Mouse (Mus musculus): Measurements from ENCODE around the gene Ppia.
"Not testable (repeated sequence)": the region's sequence is repeated elsewhere in the genome, so short reads cannot be mapped to it uniquely, and the experiment has no call there.

Gene Ppia

GRCm38 (mm10) chr11:6414751-6415550 is at the start of gene Ppia:
TSS of gene Ppia (plus strand) at chr11:6415443.
- DNase-seq: peak in 1 of 2 experiments; percentile 29

- peak; percentile 78 to 86 for DNase-seq
Measured at GRCm38 (mm10) chr11:6365885-6366284, 49.4 kb upstream of the Ppia start.

GRCm38 (mm10) chr11:6366434-6366833 is 48.8 kb upstream of the Ppia start:
- no peak for DNase-seq

GRCm38 (mm10) chr11:6367156-6367555 is 48.1 kb upstream of the Ppia start:
- no peak for DNase-seq

DNA sequence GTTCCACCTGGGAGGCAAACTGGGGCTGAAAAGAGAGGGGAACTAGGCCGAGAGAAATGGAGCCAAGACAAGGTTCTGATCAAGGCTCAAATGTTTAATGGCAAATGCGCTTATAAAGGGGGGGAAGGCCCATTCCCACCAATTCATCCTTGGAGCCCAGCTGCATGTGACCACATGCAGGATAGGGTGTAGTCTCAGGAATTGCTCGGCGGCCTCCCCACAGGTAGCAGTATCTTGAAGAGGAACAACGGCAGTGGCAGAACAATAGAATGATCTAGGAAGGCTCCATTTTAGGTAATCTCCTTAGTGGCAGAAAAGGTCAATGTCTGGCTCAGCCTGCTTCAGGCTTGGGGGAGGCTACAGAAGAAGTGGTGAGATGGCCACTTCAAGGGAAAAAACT is 47.3 kb upstream of the Ppia start:
- DNase-seq: not testable (repeated sequence)

DNA sequence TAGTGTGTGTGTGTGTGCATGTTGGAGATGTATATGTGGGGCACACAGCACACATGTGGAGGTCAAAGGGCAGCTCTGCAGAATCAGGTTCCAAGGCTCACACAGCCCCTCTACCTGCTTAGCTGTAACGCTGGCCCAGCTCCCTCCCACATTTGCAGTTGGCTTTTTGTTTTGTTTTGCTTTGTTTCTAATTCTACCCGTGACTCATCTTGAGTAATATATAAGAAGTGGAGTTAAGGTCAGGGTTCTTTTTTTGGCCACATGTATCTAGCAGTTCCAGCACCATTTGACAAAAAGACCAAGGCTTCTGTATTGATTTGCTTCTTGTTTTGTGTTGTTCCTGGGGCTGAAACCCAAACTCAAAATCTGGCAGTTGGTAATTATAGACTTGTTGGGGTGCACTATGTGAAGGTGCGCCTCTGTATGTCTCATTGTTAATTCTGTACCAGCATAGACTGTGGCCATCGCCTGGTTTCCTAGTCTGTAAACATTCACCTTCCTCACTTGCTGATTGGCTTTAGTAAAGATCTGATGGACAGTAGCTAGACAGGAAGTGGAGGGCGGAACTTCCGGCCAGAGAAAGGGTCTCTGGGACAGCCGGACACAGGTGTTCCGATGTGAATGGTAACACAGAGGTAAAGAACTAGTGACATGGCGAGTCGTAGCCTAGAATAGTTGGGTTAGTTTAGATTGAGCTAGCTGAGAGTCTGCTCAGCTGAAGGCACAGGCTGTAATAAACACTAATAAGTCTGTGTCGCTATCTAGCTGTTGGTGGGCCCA is 43.7 kb upstream of the Ppia start:
- no peak for DNase-seq

GRCm38 (mm10) chr11:6372784-6373183 is 42.5 kb upstream of the Ppia start:
- no peak for DNase-seq

- no peak for DNase-seq
Measured at GRCm38 (mm10) chr11:6380916-6381315, 34.3 kb upstream of the Ppia start.

GRCm38 (mm10) chr11:6388126-6388725 is 27.0 kb upstream of the Ppia start:
- DNase-seq: no peak

GRCm38 (mm10) chr11:6388726-6389413 is 26.4 kb upstream of the Ppia start, which contains the start of gene Zmiz2:
TSS of gene Zmiz2 (plus strand) at chr11:6389074.
- peak; percentile 97 to 98 for DNase-seq

DNA sequence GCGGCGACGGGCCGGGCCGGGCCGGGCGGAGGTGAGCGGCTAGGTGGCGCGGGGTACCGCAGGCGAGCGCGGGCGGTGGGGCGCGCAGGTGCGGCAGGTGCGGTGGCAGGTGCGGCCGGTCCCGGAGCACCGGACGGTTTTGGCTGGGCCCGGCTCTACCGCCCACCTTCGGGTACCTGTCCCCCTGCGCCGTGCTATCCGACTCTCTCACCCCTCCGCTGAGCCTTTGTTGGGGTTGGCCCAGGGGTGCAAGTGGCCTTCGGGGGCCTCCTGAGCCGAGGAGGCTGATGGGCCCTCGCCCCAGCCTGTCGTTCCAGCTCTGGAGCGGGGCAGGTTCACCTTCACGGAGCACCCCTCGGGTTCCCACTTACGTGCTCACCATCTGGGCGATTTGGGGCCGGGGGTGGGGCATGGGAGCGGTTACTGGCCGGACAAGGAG is 25.7 kb upstream of the Ppia start:
- peak in 1 of 2 experiments; percentile 37 for DNase-seq

GRCm38 (mm10) chr11:6390376-6391053 is 24.7 kb upstream of the Ppia start:
- no peak for DNase-seq

DNA sequence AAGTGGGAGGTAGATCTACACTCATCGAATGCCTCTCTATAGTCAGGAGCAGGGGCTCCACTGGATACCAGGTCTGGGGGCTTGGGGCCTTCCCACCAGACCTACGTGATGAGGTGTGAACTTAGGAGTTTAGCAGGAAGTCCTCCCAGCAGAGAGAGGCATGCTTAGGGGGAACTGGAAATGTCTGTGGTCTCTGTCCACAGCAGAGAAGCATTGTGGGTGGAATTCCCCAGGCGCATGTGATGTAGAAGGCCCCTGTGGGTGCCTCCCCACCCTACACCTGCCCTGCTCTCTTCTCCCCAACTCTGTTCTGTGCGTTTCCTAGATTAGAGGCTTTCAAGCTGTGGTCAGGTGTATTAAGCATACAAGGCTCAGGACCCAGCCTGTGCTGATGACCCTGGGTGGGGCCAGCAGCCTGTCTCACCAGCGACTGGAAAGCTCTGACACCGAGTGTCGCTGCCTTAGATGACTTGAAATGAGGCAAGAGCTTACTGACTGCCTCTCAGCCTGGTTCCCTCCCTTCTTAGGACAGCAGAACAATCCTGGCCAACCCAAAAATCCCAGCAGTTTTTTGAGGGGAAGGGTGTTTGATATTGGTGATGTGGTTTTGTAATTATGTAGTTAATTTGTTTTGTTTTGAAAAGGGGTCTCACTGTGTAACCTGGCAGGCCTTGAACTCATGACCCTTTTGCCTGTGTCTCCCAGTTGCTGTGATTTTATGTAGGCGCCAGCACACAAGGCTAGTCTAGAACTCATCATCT is 23.5 kb upstream of the Ppia start:
- DNase-seq: no peak

DNA sequence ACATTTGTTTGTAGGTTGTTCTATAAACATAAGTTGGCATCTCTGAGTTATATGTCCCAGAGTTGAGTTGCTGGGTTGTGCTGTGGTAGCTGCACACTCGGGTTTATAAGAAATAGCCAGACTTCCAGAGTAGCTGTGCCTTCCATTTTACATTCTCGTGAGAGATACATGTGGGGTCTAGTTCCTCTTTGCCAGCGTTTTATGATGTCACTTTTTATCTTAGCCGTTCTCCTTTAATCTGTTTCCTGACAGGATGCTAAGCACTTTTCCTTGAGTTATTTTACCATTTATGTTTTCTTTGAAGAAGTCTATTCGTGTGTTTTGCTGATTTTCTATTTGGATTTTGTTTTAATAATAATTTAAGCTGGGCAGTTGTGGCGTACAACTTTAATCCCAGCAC is 22.4 kb upstream of the Ppia start:
- no peak for DNase-seq

- DNase-seq: no peak
Measured at GRCm38 (mm10) chr11:6393866-6394265, 21.4 kb upstream of the Ppia start.

DNA sequence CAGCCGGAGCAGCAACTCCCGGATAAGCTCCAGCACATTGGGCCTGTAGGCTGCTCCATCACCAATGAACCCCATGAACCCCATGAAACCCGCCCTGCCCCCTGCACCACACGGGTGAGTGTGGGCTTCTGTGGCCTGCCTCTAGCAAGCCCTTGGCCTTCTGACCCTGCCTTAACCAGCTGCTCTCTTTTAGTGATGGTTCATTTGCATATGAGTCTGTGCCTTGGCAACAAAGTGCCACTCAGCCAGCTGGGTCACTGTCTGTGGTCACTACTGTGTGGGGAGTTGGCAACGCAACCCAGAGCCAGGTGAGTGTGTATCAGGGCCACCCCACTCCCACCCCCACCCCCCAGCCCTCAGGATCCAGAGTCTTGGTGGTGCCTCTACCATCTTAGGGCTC is 19.7 kb upstream of the Ppia start:
- no peak for DNase-seq

GRCm38 (mm10) chr11:6398141-6398540 is 17.1 kb upstream of the Ppia start:
- DNase-seq: no peak

DNA sequence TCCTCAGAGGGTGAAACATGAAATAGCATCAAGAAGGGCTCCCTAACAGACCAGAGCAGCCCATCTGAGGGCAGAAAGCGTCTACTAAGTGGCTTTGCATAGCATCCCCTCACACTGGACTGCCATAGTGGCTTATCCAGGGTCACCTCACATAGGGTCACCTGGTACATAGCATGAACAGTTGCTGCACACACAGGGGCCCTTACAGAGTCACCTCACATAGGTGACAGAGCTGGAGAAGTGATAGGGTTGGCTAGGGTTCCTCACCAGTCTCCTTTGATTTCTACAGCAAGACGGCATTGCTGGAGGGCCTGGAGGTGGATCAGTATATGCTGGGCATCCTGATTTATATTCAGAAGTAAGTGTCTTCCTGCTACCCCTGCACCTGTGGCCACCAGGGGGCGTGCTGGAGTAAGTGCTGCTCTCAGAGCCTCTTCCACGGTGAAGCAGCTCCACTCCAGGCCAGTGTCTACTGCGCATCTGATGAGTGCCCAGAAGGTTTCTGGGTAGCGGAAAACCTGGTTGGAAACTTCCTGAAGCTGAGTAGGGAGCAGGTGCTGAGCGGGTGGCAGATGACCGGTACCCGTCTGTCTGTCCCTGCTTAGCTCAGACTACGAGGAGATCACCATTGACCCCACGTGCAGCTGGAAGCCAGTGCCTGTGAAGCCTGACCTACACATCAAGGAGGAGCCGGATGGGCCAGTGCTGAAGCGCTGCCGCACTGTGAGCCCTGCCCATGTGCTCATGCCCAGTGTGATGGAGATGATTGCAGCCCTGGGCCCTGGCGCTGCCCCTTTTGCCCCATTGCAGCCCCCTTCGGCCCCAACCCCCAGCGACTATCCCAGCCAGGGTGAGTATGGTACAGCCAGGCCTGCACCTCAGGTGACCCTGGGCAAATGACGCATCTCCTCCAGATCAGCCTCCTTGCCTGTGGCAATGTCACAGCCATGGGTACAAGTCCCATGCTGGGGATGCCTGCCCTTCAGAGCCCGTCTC is 12.4 kb upstream of the Ppia start:
- DNase-seq: peak; percentile 69 to 81

GRCm38 (mm10) chr11:6403830-6404405 is 11.3 kb upstream of the Ppia start:
- DNase-seq: no peak

Data from lung, postnatal 4 days (tissue).